Mouse (Mus musculus) intestine, embryonic 16.5 days (tissue): ENCODE data around the gene Rpl7l1. TPM values are rescaled to one million over a fixed set of nuclear protein-coding genes. Genes with fewer than 3 reads are reported as not detected.

Source experiments
- ATAC-seq: fragments of 200-750 bp; cut with Nextera tagmentation; 2 replicates; pipeline ENCODE4 v1.8.0; 2017; ENCODE audit warnings: moderate TSS enrichment, moderate library complexity
- H3K27ac ChIP-seq: fragments of 300-500 bp; sonication (generic); 2 replicates; pipeline ENCODE4 v1.5.1; 2014; ENCODE audit warnings: mild to moderate bottlenecking, low read length
- H3K27me3 ChIP-seq: fragments of 300-500 bp; sonication (generic); replicated peaks from 2 replicates; pipeline ENCODE4 v1.6.1; 2014; ENCODE audit warnings: low read length, control low read depth, mixed read lengths; ENCODE audit not compliant: control insufficient read depth, insufficient read depth
- H3K36me3 ChIP-seq: fragments of 300-500 bp; sonication (generic); 2 replicates; pipeline ENCODE4 v1.6.1; 2014; ENCODE audit warnings: low read length, control low read depth; ENCODE audit not compliant: control insufficient read depth, insufficient read depth
- H3K4me1 ChIP-seq: fragments of 300-500 bp; sonication (generic); 2 replicates; pipeline ENCODE4 v1.6.1; 2014; ENCODE audit warnings: low read length, control low read depth, mixed read lengths; ENCODE audit not compliant: control insufficient read depth, insufficient read depth
- H3K4me2 ChIP-seq: fragments of 300-500 bp; sonication (generic); 2 replicates; pipeline ENCODE4 v1.6.1; 2014; ENCODE audit warnings: low read depth, low read length, control low read depth
- H3K4me3 ChIP-seq: fragments of 300-500 bp; sonication (generic); 2 replicates; pipeline ENCODE4 v1.5.1; 2014; ENCODE audit warnings: mild to moderate bottlenecking, low read length
- H3K9ac ChIP-seq: fragments of 300-500 bp; sonication (generic); 2 replicates; pipeline ENCODE4 v1.6.1; 2014; ENCODE audit warnings: low read depth, low read length
- H3K9me3 ChIP-seq: fragments of 300-500 bp; sonication (generic); 2 replicates; pipeline ENCODE4 v1.6.1; 2016; ENCODE audit warnings: low read length, control low read depth; ENCODE audit not compliant: control insufficient read depth
- WGBS: fragments of 180-500 bp; shearing (Covaris S2); extraction: QIAGEN DNeasy Blood & Tissue Kit; methylation state at CpG from one replicate; pipeline ENCODE4 v1.1.7; 2014; 5-methylcytosine and 5-hydroxymethylcytosine counted together
- polyA plus RNA-seq: library from polyadenylated mRNA; unstranded; fragments of >200 nt; fragmentation: Nextera tagmentation; extraction: Ambion mirVana; gene quantifications from 2 replicates; pipeline ENCODE4 v1.2.1, GENCODE M21; 2015

Rpl7l1 gene
- polyA plus RNA-seq, 1 experiment from 2014 or later: 153 TPM

DNA sequence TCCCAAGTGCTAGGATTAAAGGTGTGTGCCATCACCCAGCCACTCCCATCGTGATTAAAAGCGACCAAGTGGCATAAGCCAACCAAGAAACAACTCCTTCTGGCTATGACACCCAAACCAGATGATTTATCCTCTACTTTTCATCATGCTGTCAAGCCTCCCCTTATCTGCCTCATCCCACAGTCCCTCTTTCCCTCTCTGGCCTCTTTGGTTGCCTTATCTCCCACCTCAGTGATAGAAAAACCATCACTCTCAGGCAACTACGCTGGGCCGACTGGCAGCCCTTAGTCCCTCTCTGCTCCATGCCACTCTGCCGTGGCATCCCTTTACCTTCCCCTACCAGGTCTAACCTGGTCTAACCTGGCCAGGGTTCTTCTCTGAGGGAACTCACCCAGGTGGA, 4.5 kb upstream of the Rpl7l1 start:
- H3K36me3 ChIP-seq: no peaks in the 10 kb centered on the region

GRCm38 (mm10) chr17:46783222-46783565, 722 bp upstream of the Rpl7l1 start:
- Histone ChIP-seq H3K27me3 (no peaks in the 10 kb centered on the region), H3K27ac (peak overlapping the region; percentile 59), H3K4me3 (peak overlapping the region; percentile 70), H3K36me3 (peaks cover 15% of the 10 kb centered on the region), H3K4me2 (peak overlapping the region; percentile 49), H3K9me3 (no peaks in the 10 kb centered on the region), H3K4me1 (peaks cover 2% of the 10 kb centered on the region; the same call in 1 of the 2 replicates), H3K9ac (peak overlapping the region; percentile 81)
- ATAC-seq: no peak
- 73% methylated on average over 2 of the region's 2 CpGs for WGBS

More for the DNA sequence above, 4.5 kb upstream of the Rpl7l1 start:
- Histone ChIP-seq H3K9me3 (no peaks in the 10 kb centered on the region), H3K27ac (no peak overlapping the region), H3K4me1 (peaks cover 2% of the 10 kb centered on the region; the same call in 1 of the 2 replicates), H3K9ac (no peak overlapping the region), H3K4me3 (no peak overlapping the region), H3K4me2 (no peak overlapping the region), H3K27me3 (no peaks in the 10 kb centered on the region)
- no peak for ATAC-seq
- 94% methylated on average over 5 of the region's 5 CpGs for WGBS

- Histone ChIP-seq H3K9ac (peak overlapping the region; percentile 81), H3K4me2 (peak overlapping the region; percentile 55), H3K4me1 (peaks cover 2% of the 10 kb centered on the region; the same call in 1 of the 2 replicates), H3K36me3 (peaks cover 22% of the 10 kb centered on the region), H3K27ac (peak overlapping the region; percentile 87), H3K4me3 (peak overlapping the region; percentile 70), H3K9me3 (no peaks in the 10 kb centered on the region), H3K27me3 (no peaks in the 10 kb centered on the region)
- WGBS: 2% methylated on average over 11 of the region's 11 CpGs
- ATAC-seq: no peak; the same call in none of the 2 replicates
Observed at GRCm38 (mm10) chr17:46781876-46782275, 596 bp downstream of the Rpl7l1 start.

DNA sequence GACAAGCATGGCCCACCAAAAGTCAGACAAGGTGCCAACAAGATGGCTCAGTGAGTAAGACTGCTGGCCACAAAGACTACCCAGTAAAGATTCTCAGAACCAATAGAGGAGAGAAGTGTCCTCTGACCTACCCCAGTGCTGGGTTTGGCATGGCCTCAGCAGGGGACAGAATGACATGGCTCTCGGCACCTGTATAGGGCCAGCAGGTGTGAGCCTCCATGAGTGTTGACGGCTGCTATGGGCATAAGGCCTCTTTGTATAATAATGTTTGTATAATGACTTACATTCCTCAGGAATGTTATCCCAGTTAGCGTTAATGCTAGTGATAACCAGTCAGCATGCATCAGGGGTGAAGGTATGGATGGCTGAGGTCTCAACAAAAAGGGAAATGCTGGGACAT, 6.4 kb downstream of the Rpl7l1 start:
- Histone ChIP-seq H3K9ac (0 out of 2 replicates have a peak overlapping the region, but pooled peaks have one; percentile 14), H3K9me3 (no peaks in the 10 kb centered on the region), H3K27ac (no peak overlapping the region), H3K27me3 (no peaks in the 10 kb centered on the region), H3K36me3 (peaks cover 37% of the 10 kb centered on the region), H3K4me2 (no peak overlapping the region), H3K4me1 (peaks cover 12% of the 10 kb centered on the region), H3K4me3 (no peak overlapping the region)
- no peak for ATAC-seq
- WGBS: 67% methylated on average over 3 of the region's 3 CpGs

GRCm38 (mm10) chr17:46775070-46775469, 7.4 kb downstream of the Rpl7l1 start:
- no peak for ATAC-seq
- no peak overlapping the region for H3K4me3 ChIP-seq
- H3K9me3 ChIP-seq: no peaks in the 10 kb centered on the region
- H3K9ac ChIP-seq: no peak overlapping the region
- no peak overlapping the region for H3K4me2 ChIP-seq
- H3K27ac ChIP-seq: no peak overlapping the region
- H3K36me3 ChIP-seq: peaks cover 34% of the 10 kb centered on the region; the same call in 1 of the 2 replicates
- peaks cover 12% of the 10 kb centered on the region for H3K4me1 ChIP-seq
- no peaks in the 10 kb centered on the region for H3K27me3 ChIP-seq
- 94% methylated on average over 9 of the region's 9 CpGs for WGBS

- Histone ChIP-seq H3K4me1 (peaks cover 12% of the 10 kb centered on the region), H3K27me3 (no peaks in the 10 kb centered on the region), H3K9me3 (no peaks in the 10 kb centered on the region), H3K9ac (peak overlapping the region; percentile 91; the same call in 1 of the 2 replicates), H3K4me3 (peak overlapping the region; percentile 88; the same call in 1 of the 2 replicates), H3K4me2 (peak overlapping the region; percentile 75; the same call in 1 of the 2 replicates), H3K27ac (no peak overlapping the region; the same call in 1 of the 2 replicates), H3K36me3 (peaks cover 28% of the 10 kb centered on the region; the same call in 1 of the 2 replicates)
- no peak for ATAC-seq
- WGBS: 40% methylated on average over 2 of the region's 2 CpGs
Observed at GRCm38 (mm10) chr17:46774131-46774472, 8.4 kb downstream of the Rpl7l1 start.

DNA sequence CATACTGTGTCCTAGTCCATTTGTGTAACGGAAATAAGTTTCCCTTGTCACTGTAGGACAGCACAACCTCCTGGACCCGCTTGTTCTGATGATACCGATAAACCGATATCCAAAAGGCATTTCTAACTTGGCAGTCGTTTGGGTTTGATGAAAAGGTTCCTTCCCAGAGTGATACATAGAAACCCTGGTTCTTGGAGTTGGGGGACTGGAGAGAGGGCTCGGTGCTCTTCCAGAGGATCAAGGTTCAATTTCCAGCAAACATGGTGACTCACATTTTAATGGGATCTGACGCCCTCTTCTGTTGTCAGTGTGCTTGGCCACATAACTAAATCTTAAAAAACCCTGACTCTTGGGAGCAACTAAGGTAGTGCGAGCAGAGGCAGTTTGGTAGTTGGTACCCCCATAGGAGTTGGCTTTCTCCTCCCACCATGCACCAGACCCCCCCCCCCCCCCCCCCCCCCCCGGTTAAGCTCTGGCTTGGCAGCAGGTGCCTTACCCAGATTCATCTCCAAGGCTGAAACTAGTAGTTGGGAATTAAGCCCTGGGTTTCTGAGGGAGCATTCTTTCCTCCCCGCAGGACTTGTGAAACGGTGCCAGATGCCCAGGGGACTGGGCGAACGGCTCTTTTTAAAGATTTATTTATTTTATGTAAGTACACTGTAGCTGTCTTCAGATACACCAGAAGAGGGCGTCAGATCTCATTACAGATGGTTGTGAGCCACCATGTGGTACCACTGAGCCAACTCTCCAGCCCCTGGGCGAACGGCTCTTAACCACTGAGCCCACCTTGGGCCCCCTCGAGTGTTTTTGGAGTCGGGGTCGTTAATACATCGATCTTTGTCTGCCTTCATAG, 9.0 kb downstream of the Rpl7l1 start:
- peak overlapping the region; percentile 91 for H3K9ac ChIP-seq
- H3K4me2 ChIP-seq: peak overlapping the region; percentile 75
- peak overlapping the region; percentile 88 for H3K4me3 ChIP-seq
- no peaks in the 10 kb centered on the region for H3K27me3 ChIP-seq
- H3K27ac ChIP-seq: peak overlapping the region; percentile 90
- H3K9me3 ChIP-seq: no peaks in the 10 kb centered on the region
- 10% methylated on average over 19 of the region's 20 CpGs for WGBS
- peaks cover 25% of the 10 kb centered on the region; the same call in 1 of the 2 replicates for H3K36me3 ChIP-seq
- peak; percentile 47 for ATAC-seq
- H3K4me1 ChIP-seq: peaks cover 12% of the 10 kb centered on the region

DNA sequence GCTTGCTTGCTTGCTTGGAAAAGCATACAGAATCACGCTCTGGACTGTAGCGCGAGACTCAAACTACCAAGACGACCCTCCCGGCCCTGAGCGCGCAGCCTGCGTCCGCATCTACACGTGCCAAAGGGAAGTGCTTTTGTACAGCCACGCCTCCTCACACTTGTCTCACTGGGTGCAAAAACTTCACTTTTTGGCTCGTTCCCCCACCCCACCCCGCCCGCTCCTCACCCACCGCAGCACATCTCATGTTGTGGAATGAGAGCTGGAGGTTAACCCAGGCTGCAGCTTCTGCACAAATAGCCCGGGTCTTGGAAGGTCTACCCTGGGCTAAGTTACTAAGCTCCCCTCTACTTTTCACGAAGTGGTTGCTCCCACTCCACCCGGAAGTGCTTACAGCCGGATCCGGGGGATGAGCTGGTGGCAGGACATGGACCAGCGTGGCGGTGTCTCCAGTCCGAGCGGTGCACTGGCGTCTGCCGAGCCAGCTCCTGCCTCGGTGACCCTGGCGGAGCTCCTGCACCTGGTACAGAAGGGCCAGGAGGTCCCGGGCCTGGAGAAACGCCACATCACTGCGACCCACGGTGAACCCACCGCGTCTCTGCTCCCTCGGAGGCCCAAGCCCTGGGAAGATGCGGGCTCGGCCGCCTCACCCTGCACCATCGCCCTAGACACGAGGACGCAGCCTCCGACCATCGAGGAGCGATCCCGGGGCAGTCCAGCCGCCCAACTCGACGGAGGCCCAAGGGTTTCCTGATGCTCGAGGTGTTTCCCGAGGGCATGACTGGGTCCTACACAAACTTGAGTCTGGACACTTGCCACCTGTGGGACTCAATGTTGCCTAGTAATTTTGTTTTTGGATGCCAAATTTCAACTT, 9.8 kb downstream of the Rpl7l1 start, which contains the start of gene 2310039H08Rik:
Gene 2310039H08Rik (plus strand): TSS at position 232 of the 874 bp plus-strand sequence.
- Histone ChIP-seq H3K27ac (peak within 1 kb of the TSS; percentile 90), H3K4me2 (peak within 1 kb of the TSS; percentile 75), H3K36me3 (peaks cover 17% of the 10 kb centered on the region; the same call in 1 of the 2 replicates), H3K4me1 (peaks cover 12% of the 10 kb centered on the region), H3K9me3 (no peaks in the 10 kb centered on the region), H3K27me3 (no peaks in the 10 kb centered on the region), H3K9ac (peak within 1 kb of the TSS; percentile 91), H3K4me3 (peak within 1 kb of the TSS; percentile 88)
- WGBS: 0% methylated on average over 50 of the region's 50 CpGs
- peak; percentile 92 for ATAC-seq

- no peaks in the 10 kb centered on the region for H3K9me3 ChIP-seq
- peaks cover 14% of the 10 kb centered on the region; the same call in 1 of the 2 replicates for H3K36me3 ChIP-seq
- no peaks in the 10 kb centered on the region for H3K27me3 ChIP-seq
- H3K4me1 ChIP-seq: peaks cover 12% of the 10 kb centered on the region
- peak overlapping the region; percentile 75 for H3K4me2 ChIP-seq
- peak overlapping the region; percentile 65 for H3K27ac ChIP-seq
- peak overlapping the region; percentile 88 for H3K4me3 ChIP-seq
- ATAC-seq: no peak
- WGBS: 4% methylated on average over 5 of the region's 5 CpGs
- H3K9ac ChIP-seq: peak overlapping the region; percentile 91
Observed at GRCm38 (mm10) chr17:46772038-46772403, 10.5 kb downstream of the Rpl7l1 start.
